Mouse (Mus musculus) retina, postnatal 1 day (tissue): ENCODE measurements at regions not wholly inside any gene's neighbourhood (a gene's known extent, or its start where the extent isn't known, plus 50 kb on each side); places are given as distances from the start of the nearest gene placed in this dataset.

ENCODE experiments used
- DNase-seq: peaks from one replicate; pipeline ENCODE4 v3.0.0-alpha.2; 2012

- DNase-seq = no peak
These were observed 1221.0 kb upstream of the Flrt2 start for GRCm38 (mm10) chr12:94470981-94471380.

- DNase-seq = no peak
These were observed 1203.3 kb upstream of the Flrt2 start for GRCm38 (mm10) chr12:94488721-94489120.

GRCm38 (mm10) chr12:94508099-94508498, 1183.9 kb upstream of the Flrt2 start:
- no peak for DNase-seq

- DNase-seq = peak; percentile 3
These were observed 1182.2 kb upstream of the Flrt2 start for GRCm38 (mm10) chr12:94509855-94510254.

DNA sequence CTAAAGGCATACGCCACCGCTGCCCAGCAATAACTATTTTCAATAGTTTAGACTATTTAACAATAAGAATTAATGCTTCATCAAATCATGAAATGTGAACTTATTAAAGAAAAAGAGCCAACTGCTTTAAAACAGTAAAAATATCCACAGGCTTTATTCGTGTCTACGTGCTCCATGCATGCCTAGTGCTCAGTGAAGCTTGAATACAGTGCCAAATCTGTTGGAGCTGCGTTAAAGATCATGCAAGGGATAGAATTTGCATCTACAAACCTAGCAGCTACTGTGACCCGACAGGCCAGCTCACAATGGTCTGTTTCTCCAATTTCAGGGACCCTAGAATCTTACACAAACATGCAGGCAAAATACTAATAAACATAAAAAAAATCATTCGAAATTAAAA, 1147.3 kb upstream of the Flrt2 start:
- DNase-seq = peak; percentile 4

- DNase-seq = no peak
These were observed 1131.4 kb upstream of the Flrt2 start for GRCm38 (mm10) chr12:94560374-94561194.

- DNase-seq = no peak
These were observed 1117.0 kb upstream of the Flrt2 start for GRCm38 (mm10) chr12:94574981-94575380.

- DNase-seq = no peak
These were observed 1111.7 kb upstream of the Flrt2 start for GRCm38 (mm10) chr12:94580345-94580744.

DNA sequence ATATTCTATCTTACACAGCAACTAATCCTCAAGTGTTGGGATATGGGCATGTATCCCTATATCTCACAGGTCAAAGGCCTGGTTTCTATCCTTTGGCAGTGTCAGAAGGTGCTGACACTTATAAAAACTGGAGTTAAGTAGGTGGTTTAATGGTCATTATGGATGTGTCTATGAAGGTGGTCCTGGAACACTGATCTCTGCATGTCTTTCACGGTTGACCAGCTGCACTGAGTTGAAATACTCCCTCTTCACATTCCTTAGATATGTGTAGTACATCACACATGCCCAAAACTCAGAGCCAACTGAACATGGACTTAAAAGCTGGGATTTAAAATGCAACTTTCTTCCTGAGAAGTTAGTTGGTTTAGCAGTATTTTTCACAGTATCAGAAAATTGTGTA, 1107.7 kb upstream of the Flrt2 start:
- no peak for DNase-seq

DNA sequence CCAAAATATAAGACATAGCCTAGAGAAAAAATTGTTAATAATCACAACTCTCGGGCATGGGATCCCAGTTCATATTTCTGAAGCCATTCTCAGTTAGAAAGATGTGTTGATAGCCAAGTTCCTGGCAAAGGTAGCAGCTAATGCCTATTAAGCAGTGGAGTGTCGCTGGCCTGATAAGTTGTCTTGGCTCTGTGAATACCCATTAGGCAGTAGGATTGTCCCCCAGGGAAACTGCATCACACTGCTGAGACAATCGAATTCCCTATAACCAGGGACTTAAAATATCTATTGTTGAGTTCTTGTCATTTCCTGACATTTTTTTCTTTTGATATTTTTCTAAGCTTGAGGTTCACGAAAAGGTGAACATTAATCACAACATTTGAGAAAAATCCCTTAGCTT, 1105.0 kb upstream of the Flrt2 start:
- no peak for DNase-seq

DNA sequence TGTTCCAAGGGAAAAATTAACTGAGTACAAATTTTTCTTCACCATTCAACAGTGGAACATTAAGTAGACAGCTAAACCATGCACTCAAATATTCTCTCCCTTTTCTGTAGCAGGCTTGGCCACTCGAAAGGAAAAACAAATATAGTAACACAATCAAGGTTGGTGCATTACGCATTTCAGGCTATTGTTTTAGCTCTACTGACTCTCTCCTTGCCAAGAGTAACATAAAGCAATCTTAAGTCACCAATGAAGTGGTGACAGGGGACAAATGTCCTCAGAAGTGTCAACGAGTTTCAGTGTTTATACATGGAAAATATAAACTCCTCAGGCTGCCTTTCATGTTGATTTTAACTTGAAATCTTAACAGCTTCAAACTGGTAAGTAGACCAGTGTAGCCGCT, 1103.4 kb upstream of the Flrt2 start:
- no peak for DNase-seq

- no peak for DNase-seq
These were observed 1103.0 kb upstream of the Flrt2 start for GRCm38 (mm10) chr12:94589033-94589432.

DNA sequence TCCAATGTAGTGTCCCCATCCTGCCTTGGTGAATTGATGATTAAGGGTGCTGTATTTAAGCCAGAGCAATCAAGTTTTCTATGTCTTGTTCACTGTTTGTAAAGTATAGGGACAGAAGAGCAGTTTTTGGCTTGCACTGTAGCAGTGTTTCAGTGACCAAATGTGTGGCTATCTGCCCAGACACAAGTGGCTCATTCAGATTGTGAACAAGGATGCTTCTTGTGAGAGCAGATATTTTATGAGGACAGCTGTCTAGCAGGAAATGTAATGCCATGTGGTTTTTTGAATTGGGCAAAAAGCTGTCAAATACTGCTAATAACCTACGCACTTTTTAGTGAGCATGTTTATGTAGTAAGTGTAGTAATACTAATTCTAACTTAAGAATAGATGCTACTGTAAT, 1086.5 kb upstream of the Flrt2 start:
- no peak for DNase-seq

- no peak for DNase-seq
These were observed 1055.5 kb upstream of the Flrt2 start for GRCm38 (mm10) chr12:94636555-94636954.

GRCm38 (mm10) chr12:94640153-94640552, 1051.9 kb upstream of the Flrt2 start:
- no peak for DNase-seq

- DNase-seq = no peak
These were observed 1046.7 kb upstream of the Flrt2 start for GRCm38 (mm10) chr12:94645302-94645701.

DNA sequence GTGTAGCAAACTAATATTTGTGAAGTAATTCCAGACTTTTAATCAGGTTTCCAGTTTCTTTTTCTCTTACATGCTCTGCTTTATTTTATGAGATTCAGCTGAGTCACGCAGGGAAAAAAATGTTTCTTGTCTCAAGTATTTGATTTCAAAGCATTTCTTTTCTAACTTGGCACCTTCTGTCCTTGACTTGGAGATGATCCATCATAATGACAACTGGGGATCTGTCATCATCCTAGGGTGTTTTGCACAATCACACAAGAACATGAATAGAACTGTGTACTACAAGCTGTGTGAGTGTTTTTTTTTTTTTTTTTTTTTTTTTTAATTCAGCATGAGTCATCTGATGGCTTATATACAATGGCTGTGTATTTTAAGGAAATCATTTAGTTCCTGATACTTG, 1022.0 kb upstream of the Flrt2 start:
- DNase-seq = no peak

DNA sequence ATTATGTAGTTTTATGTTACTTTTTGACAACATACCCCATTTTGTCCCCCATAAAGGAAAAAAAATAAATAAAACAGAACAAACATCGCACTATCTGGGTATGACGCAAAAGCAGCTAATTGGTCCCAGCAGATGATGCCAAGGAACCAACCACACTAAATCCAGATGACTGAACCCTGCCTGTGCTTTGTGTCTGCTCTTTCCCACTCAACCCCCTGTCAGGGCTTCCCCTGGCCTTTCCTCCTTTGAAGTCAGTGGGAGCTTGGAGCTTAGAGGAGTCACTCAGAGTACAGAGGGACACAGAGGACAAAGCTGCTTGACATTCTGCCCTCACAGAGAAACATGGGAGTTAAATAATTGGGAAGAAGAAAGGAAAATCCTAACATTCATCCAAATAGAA, 1017.1 kb upstream of the Flrt2 start:
- DNase-seq = no peak

- no peak for DNase-seq
These were observed 1000.5 kb upstream of the Flrt2 start for GRCm38 (mm10) chr12:94691341-94692029.

DNA sequence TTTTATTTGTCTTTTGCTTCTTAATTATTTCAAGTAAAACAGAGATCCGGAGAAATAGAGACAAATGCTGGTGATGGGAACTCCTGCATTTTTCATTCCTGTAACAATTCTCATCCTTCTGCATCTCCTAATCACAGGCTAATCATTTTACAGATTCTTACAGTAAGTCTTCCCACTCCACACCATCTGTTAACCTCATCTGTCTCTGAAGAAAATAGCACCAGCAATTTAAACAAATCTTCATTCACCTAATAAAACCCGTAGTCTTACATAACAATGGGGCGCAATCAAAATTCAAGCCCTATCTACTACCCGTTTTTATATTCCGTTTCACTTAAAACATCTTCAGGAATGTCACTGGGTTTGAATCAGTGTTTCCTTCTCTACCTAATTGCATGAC, 960.6 kb upstream of the Flrt2 start:
- DNase-seq = no peak

- DNase-seq = peak; percentile 50
These were observed 958.8 kb upstream of the Flrt2 start for GRCm38 (mm10) chr12:94733179-94733578.

DNA sequence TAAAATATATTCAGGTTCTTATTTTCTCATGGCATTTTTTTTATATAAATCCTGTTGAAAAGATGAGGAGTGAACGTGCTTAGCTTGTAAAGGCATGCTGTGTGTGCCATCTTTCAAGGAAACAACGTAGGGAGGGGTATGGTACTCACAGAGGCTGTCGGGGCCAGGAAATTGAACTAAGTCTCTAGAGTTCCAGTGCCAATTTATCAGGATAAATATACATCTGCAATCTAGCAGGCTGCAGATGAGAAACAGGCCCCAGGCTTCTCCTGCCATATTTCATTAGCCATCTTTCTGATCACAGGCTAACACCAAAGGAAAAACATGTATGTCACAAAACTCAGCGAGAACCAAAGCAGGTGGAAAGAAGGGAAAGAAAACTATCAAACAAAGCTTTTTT, 954.8 kb upstream of the Flrt2 start:
- DNase-seq = peak; percentile 40

- no peak for DNase-seq
These were observed 942.1 kb upstream of the Flrt2 start for GRCm38 (mm10) chr12:94749747-94750515.

DNA sequence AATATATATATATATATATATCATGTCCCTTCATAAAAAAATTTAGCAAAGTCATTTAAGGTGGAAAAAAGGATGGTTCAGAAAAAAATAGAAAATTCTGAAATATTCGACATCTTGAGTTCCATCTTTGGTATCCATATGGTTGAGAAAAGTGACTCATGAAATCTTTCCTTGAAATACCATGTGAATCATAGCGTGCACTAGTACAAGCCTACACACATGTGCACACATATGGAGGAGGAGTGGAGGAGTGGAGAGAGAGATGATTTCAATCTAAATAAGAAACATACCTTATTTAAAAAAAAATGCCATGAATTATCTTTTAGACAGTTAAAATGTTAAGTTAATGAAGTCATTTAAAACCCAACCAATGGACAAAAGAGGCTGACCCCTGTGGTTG, 936.3 kb upstream of the Flrt2 start:
- DNase-seq = no peak
